ENCODE assay signal across 11 mouse cellular contexts in genomic region chr8:57654146-57654545, GRCm38 (mm10). TPM values are rescaled to one million over a fixed set of nuclear protein-coding genes. Genes with fewer than 3 reads are reported as not detected.
DNase-seq lines count a peak whose midpoint lies in the region; ATAC-seq lines count a peak whose summit lies in the region.
"Had no signal": no experiment of that assay in that cellular context is flagged by ENCODE, and none has a peak within 500 bp of the region (broad histone marks: within the 10 kb centered on the region; RNA-seq: fewer than 3 reads in every experiment).

No protein-coding gene starts in this region.

- 86% methylated on average over 7 of the region's 7 CpGs for WGBS in heart, embryonic 13.5 days
- WGBS in neural tube, embryonic 13.5 days = 89% methylated on average over 7 of the region's 7 CpGs
- 88% methylated on average over 7 of the region's 7 CpGs for WGBS in limb, embryonic 12.5 days
- 74% methylated on average over 7 of the region's 7 CpGs for WGBS in stomach, embryonic 16.5 days

- no peak for ATAC-seq in heart, embryonic 13.5 days (ENCODE audit: extremely low read depth, insufficient number of reproducible peaks, low FRiP score, low TSS enrichment)
- no peak for ATAC-seq in neural tube, embryonic 13.5 days (ENCODE audit: low read depth)
- no peak for ATAC-seq in limb, embryonic 12.5 days (ENCODE audit: insufficient number of reproducible peaks, insufficient read depth, low FRiP score, low TSS enrichment, low read depth)
- no peak for ATAC-seq in stomach, embryonic 16.5 days (ENCODE audit: insufficient read depth, low FRiP score)

- 0 out of 2 replicates have a peak, but pooled peaks cover 4% of the 10 kb centered on the region for H3K27me3 ChIP-seq in heart, embryonic 13.5 days (replicated peaks)
- H3K27me3 ChIP-seq in neural tube, embryonic 13.5 days = no peaks in the 10 kb centered on the region
- H3K27me3 ChIP-seq in limb, embryonic 12.5 days = no peaks in the 10 kb centered on the region
- no peaks in the 10 kb centered on the region for H3K27me3 ChIP-seq in stomach, embryonic 16.5 days (ENCODE audit: control insufficient read depth, insufficient read depth, low read length)

- H3K27ac ChIP-seq in heart, embryonic 13.5 days (replicated peaks) = no peak overlapping the region
- 0 out of 2 replicates have a peak overlapping the region, but pooled peaks have one; percentile 92 for H3K27ac ChIP-seq in neural tube, embryonic 13.5 days (replicated peaks)
- H3K27ac ChIP-seq in limb, embryonic 12.5 days = no peak overlapping the region
- peak overlapping the region; percentile 97; the same call in 1 of the 2 replicates for H3K27ac ChIP-seq in stomach, embryonic 16.5 days (ENCODE audit: low read length)

- H3K4me1 ChIP-seq in heart, embryonic 13.5 days = peaks cover 8% of the 10 kb centered on the region
- peaks cover 21% of the 10 kb centered on the region for H3K4me1 ChIP-seq in neural tube, embryonic 13.5 days (replicated peaks)
- peaks cover 18% of the 10 kb centered on the region for H3K4me1 ChIP-seq in limb, embryonic 12.5 days (replicated peaks)
- peaks cover 7% of the 10 kb centered on the region; the same call in 1 of the 2 replicates for H3K4me1 ChIP-seq in stomach, embryonic 16.5 days (ENCODE audit: control insufficient read depth, insufficient read depth, low read length)

- no peaks in the 10 kb centered on the region for H3K9me3 ChIP-seq in heart, embryonic 13.5 days
- H3K9me3 ChIP-seq in neural tube, embryonic 13.5 days = no peaks in the 10 kb centered on the region
- H3K9me3 ChIP-seq in limb, embryonic 12.5 days = no peaks in the 10 kb centered on the region
- no peaks in the 10 kb centered on the region for H3K9me3 ChIP-seq in stomach, embryonic 16.5 days (replicated peaks; ENCODE audit: control insufficient read depth, low read length)
- H3K9me3 ChIP-seq: hindbrain, embryonic 10.5 days had no signal

- no peak overlapping the region for H3K9ac ChIP-seq in heart, embryonic 13.5 days
- H3K9ac ChIP-seq in neural tube, embryonic 13.5 days = no peak overlapping the region
- no peak overlapping the region for H3K9ac ChIP-seq in limb, embryonic 12.5 days (replicated peaks)
- H3K9ac ChIP-seq in stomach, embryonic 16.5 days (ENCODE audit: low read length) = 0 out of 2 replicates have a peak overlapping the region, but pooled peaks have one; percentile 42

- DNase-seq in heart, adult 8-10 months (ENCODE audit: low spot score) = no peak
- DNase-seq in neural tube, embryonic 10.5 days (ENCODE audit: extremely low spot score, low spot score) = no peak
- no peak for DNase-seq in left cerebral cortex, adult 9 months (ENCODE audit: low spot score in 2 of 2)
- DNase-seq in kidney, postnatal 36 days = no peak
- DNase-seq: cerebellum, postnatal 10 days; layer of hippocampus, postnatal 36 days had no signal

- peak overlapping the region; percentile 94 for H3K4me2 ChIP-seq in heart, embryonic 13.5 days
- no peak overlapping the region for H3K4me2 ChIP-seq in neural tube, embryonic 13.5 days
- H3K4me2 ChIP-seq in limb, embryonic 12.5 days = peak overlapping the region; percentile 81
- H3K4me2 ChIP-seq in stomach, embryonic 16.5 days (ENCODE audit: low read depth, low read length) = peak overlapping the region; percentile 87

- H3K4me3 ChIP-seq in heart, embryonic 13.5 days = peak overlapping the region; percentile 92; the same call in 1 of the 2 replicates
- H3K4me3 ChIP-seq in neural tube, embryonic 13.5 days = no peak overlapping the region
- H3K4me3 ChIP-seq in limb, embryonic 12.5 days (replicated peaks) = no peak overlapping the region
- H3K4me3 ChIP-seq in stomach, embryonic 16.5 days (replicated peaks; ENCODE audit: low read length) = peak overlapping the region; percentile 91

- no peaks in the 10 kb centered on the region for H3K36me3 ChIP-seq in heart, embryonic 13.5 days
- H3K36me3 ChIP-seq in neural tube, embryonic 13.5 days = no peaks in the 10 kb centered on the region
- no peaks in the 10 kb centered on the region for H3K36me3 ChIP-seq in limb, embryonic 12.5 days
- no peaks in the 10 kb centered on the region for H3K36me3 ChIP-seq in stomach, embryonic 16.5 days (ENCODE audit: control insufficient read depth, insufficient read depth, low read length)
- H3K36me3 ChIP-seq: hindbrain, embryonic 10.5 days had no signal

RNA-seq across cellular contexts. Expression of gene Galnt7, which starts 1.3 kb away (rescaled TPM):
- polyA plus RNA-seq in heart, embryonic 13.5 days (2015; fragmentation: Nextera tagmentation; extraction: Ambion mirVana) = 5.7 and 5.9 TPM in 2 replicates
- total RNA-seq in heart, adult 8-10 months (2022) = 1 to 10 TPM; 3.9 to 5.2 (median 4.9) TPM
- polyA plus RNA-seq in neural tube, embryonic 13.5 days (2015; fragmentation: Nextera tagmentation; extraction: Ambion mirVana) = 11.7 and 14.7 TPM in 2 replicates
- polyA plus RNA-seq in limb, embryonic 12.5 days (2016; fragmentation: Nextera tagmentation; extraction: Ambion mirVana) = 15.8 and 16.7 TPM in 2 replicates
- polyA plus RNA-seq in stomach, embryonic 16.5 days (2015; fragmentation: Nextera tagmentation; extraction: Ambion mirVana) = 39.9 and 45.9 TPM in 2 replicates

Comparison
In these comparisons a context has a peak if more than half of its experiments do, and no peak if none do; other contexts are left out.
1. H3K27ac ChIP-seq: peak in neural tube, embryonic 13.5 days (single experiment) and stomach, embryonic 16.5 days (single experiment); none in heart, embryonic 13.5 days (single experiment) and limb, embryonic 12.5 days (single experiment).
2. H3K4me3 ChIP-seq: peak in heart, embryonic 13.5 days (single experiment) and stomach, embryonic 16.5 days (single experiment); none in neural tube, embryonic 13.5 days (single experiment) and limb, embryonic 12.5 days (single experiment).